ENCODE assay signal across 19 mouse cellular contexts in genomic region chr11:82929633-82929950, GRCm38 (mm10). TPM values are rescaled to one million over a fixed set of nuclear protein-coding genes. Genes with fewer than 3 reads are reported as not detected.
DNase-seq lines count a peak whose midpoint lies in the region; ATAC-seq and TF ChIP-seq lines count a peak whose summit lies in the region.
"Had no signal": no experiment of that assay in that cellular context is flagged by ENCODE, and none has a peak within 500 bp of the region (broad histone marks: within the 10 kb centered on the region; RNA-seq: fewer than 3 reads in every experiment).

No protein-coding gene starts in this region.

- no peak overlapping the region for H3K27ac ChIP-seq in forebrain, embryonic 15.5 days (replicated peaks)
- no peak overlapping the region for H3K27ac ChIP-seq in forebrain, embryonic 16.5 days (ENCODE audit: low read length)
- no peak overlapping the region for H3K27ac ChIP-seq in kidney, postnatal 0 days
- no peak overlapping the region for H3K27ac ChIP-seq in hindbrain, embryonic 16.5 days (ENCODE audit: low read depth, low read length)
- H3K27ac ChIP-seq: embryonic facial prominence, embryonic 12.5 days; limb, embryonic 13.5 days; neural tube, embryonic 13.5 days; stomach, embryonic 15.5 days had no signal

- ATAC-seq in forebrain, embryonic 15.5 days (replicated peaks) = no peak
- ATAC-seq in forebrain, embryonic 16.5 days = no peak
- ATAC-seq in kidney, postnatal 0 days (replicated peaks; ENCODE audit: low FRiP score, low read depth) = no peak
- no peak for ATAC-seq in hindbrain, embryonic 16.5 days

- H3K4me3 ChIP-seq in forebrain, embryonic 15.5 days = peak overlapping the region; percentile 51; the same call in 1 of the 2 replicates
- no peak overlapping the region for H3K4me3 ChIP-seq in forebrain, embryonic 16.5 days (replicated peaks; ENCODE audit: low read length)
- no peak overlapping the region; the same call in 1 of the 2 replicates for H3K4me3 ChIP-seq in kidney, postnatal 0 days (replicated peaks; ENCODE audit: low read depth, low read length)
- H3K4me3 ChIP-seq in hindbrain, embryonic 16.5 days (ENCODE audit: low read length) = no peak overlapping the region
- H3K4me3 ChIP-seq: megakaryocyte, embryonic 14.5 days had no signal

- TF ChIP-seq CTCF in kidney, postnatal 0 days (IDR thresholded peaks at IDR 0.05; ENCODE audit: low read depth) = no peak

- H3K4me1 ChIP-seq in forebrain, embryonic 15.5 days = peaks cover 10% of the 10 kb centered on the region
- H3K4me1 ChIP-seq in forebrain, embryonic 16.5 days (replicated peaks; ENCODE audit: control insufficient read depth, insufficient read depth, low read length) = peaks cover 17% of the 10 kb centered on the region
- no peaks in the 10 kb centered on the region; the same call in 1 of the 2 replicates for H3K4me1 ChIP-seq in kidney, postnatal 0 days (replicated peaks; ENCODE audit: insufficient read depth, low read length)
- peaks cover 6% of the 10 kb centered on the region for H3K4me1 ChIP-seq in hindbrain, embryonic 16.5 days (ENCODE audit: control insufficient read depth, insufficient read depth, low read depth, low read length)
- H3K4me1 ChIP-seq: embryonic facial prominence, embryonic 12.5 days had no signal

- WGBS in forebrain, embryonic 15.5 days = 56% methylated on average over 3 of the region's 3 CpGs
- 48% methylated on average over 3 of the region's 3 CpGs for whole genome bisulfite sequencing in forebrain, embryonic 16.5 days
- WGBS in kidney, postnatal 0 days = 58% methylated on average over 3 of the region's 3 CpGs
- 54% methylated on average over 3 of the region's 3 CpGs for WGBS in hindbrain, embryonic 16.5 days

- DNase-seq in kidney, postnatal 0 days (ENCODE audit: low spot score) = no peak
- DNase-seq in kidney, adult 18-20 months = no peak
- peak; percentile 41 for DNase-seq in naive thymus-derived CD4-positive, alpha-beta T cell, adult 2 months (ENCODE audit: low read depth)
- no peak for DNase-seq in urinary bladder, adult 2 months (ENCODE audit: low spot score)
- DNase-seq: adrenal gland, postnatal 25 days; cerebellum, postnatal 25 days; heart, postnatal 10 days; kidney, adult 11 months; lung, adult 18-20 months; thymus, postnatal 14 days had no signal

- peaks cover 37% of the 10 kb centered on the region for H3K27me3 ChIP-seq in forebrain, embryonic 15.5 days
- H3K27me3 ChIP-seq in forebrain, embryonic 16.5 days (replicated peaks; ENCODE audit: control insufficient read depth, insufficient read depth, low read length) = peaks cover 30% of the 10 kb centered on the region
- H3K27me3 ChIP-seq in kidney, postnatal 0 days (ENCODE audit: insufficient read depth, low read length) = peaks cover 12% of the 10 kb centered on the region; the same call in 1 of the 2 replicates
- H3K27me3 ChIP-seq in hindbrain, embryonic 16.5 days (replicated peaks; ENCODE audit: control insufficient read depth, insufficient read depth, low read length) = peaks cover 27% of the 10 kb centered on the region

- no peaks in the 10 kb centered on the region for H3K36me3 ChIP-seq in forebrain, embryonic 15.5 days
- H3K36me3 ChIP-seq in forebrain, embryonic 16.5 days (ENCODE audit: control insufficient read depth, insufficient read depth) = no peaks in the 10 kb centered on the region
- no peaks in the 10 kb centered on the region for H3K36me3 ChIP-seq in kidney, postnatal 0 days (ENCODE audit: insufficient read depth, low read length)
- no peaks in the 10 kb centered on the region for H3K36me3 ChIP-seq in hindbrain, embryonic 16.5 days (ENCODE audit: control insufficient read depth, insufficient read depth, low read length)
- H3K36me3 ChIP-seq: embryonic facial prominence, embryonic 12.5 days; G1E; limb, embryonic 13.5 days; neural tube, embryonic 13.5 days; stomach, embryonic 15.5 days had no signal

- H3K9ac ChIP-seq in forebrain, embryonic 15.5 days (replicated peaks) = no peak overlapping the region
- no peak overlapping the region for H3K9ac ChIP-seq in forebrain, embryonic 16.5 days (replicated peaks; ENCODE audit: low read depth, low read length)
- H3K9ac ChIP-seq in kidney, postnatal 0 days (ENCODE audit: low read depth, low read length) = no peak overlapping the region
- no peak overlapping the region for H3K9ac ChIP-seq in hindbrain, embryonic 16.5 days (ENCODE audit: low read depth, low read length)
- H3K9ac ChIP-seq: embryonic facial prominence, embryonic 12.5 days; limb, embryonic 13.5 days; stomach, embryonic 15.5 days had no signal

- peak overlapping the region; percentile 98; the same call in 1 of the 2 replicates for H3K4me2 ChIP-seq in forebrain, embryonic 15.5 days (replicated peaks)
- no peak overlapping the region for H3K4me2 ChIP-seq in forebrain, embryonic 16.5 days (ENCODE audit: low read length)
- peak overlapping the region; percentile 83; the same call in 1 of the 2 replicates for H3K4me2 ChIP-seq in kidney, postnatal 0 days (ENCODE audit: low read length)
- peak overlapping the region; percentile 98 for H3K4me2 ChIP-seq in hindbrain, embryonic 16.5 days (ENCODE audit: low read length)

- H3K9me3 ChIP-seq in forebrain, embryonic 15.5 days = no peaks in the 10 kb centered on the region
- H3K9me3 ChIP-seq in forebrain, embryonic 16.5 days (ENCODE audit: control insufficient read depth, low read length) = no peaks in the 10 kb centered on the region
- H3K9me3 ChIP-seq in kidney, postnatal 0 days (replicated peaks; ENCODE audit: low read length) = no peaks in the 10 kb centered on the region
- no peaks in the 10 kb centered on the region for H3K9me3 ChIP-seq in hindbrain, embryonic 16.5 days (ENCODE audit: control insufficient read depth, low read length)
- H3K9me3 ChIP-seq: embryonic facial prominence, embryonic 12.5 days; limb, embryonic 13.5 days; neural tube, embryonic 13.5 days; stomach, embryonic 15.5 days had no signal

RNA-seq across cellular contexts. Expression of gene Unc45b, which starts 19.2 kb away (rescaled TPM):
- 1.0 and 1.3 TPM in 2 replicates for polyA plus RNA-seq in forebrain, embryonic 15.5 days (2015; fragmentation: Nextera tagmentation; extraction: Ambion mirVana)
- 0.96 and 1.6 TPM in 2 replicates for polyA plus RNA-seq in forebrain, embryonic 16.5 days (2015; fragmentation: Nextera tagmentation; extraction: Ambion mirVana)
- 6.1 and 7.1 TPM in 2 replicates for polyA plus RNA-seq in kidney, postnatal 0 days (2015; fragmentation: Nextera tagmentation; extraction: Ambion mirVana)
- 1.4 and 3.3 TPM in 2 replicates for polyA plus RNA-seq in hindbrain, embryonic 16.5 days (2015; fragmentation: Nextera tagmentation; extraction: Ambion mirVana)
- polyA plus RNA-seq in urinary bladder, adult 2 months (2012; rRNA removed) = 4.4 and 6.7 TPM in 2 replicates

RNA-seq across cellular contexts. Expression of gene Nle1, which starts 21.4 kb away (rescaled TPM):
- polyA plus RNA-seq in forebrain, embryonic 15.5 days (2015; fragmentation: Nextera tagmentation; extraction: Ambion mirVana) = 32.0 and 37.5 TPM in 2 replicates
- polyA plus RNA-seq in forebrain, embryonic 16.5 days (2015; fragmentation: Nextera tagmentation; extraction: Ambion mirVana) = 33.3 and 39.7 TPM in 2 replicates
- 23.7 and 24.0 TPM in 2 replicates for polyA plus RNA-seq in kidney, postnatal 0 days (2015; fragmentation: Nextera tagmentation; extraction: Ambion mirVana)
- 30.3 and 31.1 TPM in 2 replicates for polyA plus RNA-seq in hindbrain, embryonic 16.5 days (2015; fragmentation: Nextera tagmentation; extraction: Ambion mirVana)
- 26.2 and 33.7 TPM in 2 replicates for polyA plus RNA-seq in urinary bladder, adult 2 months (2012; rRNA removed)

RNA-seq across cellular contexts. Expression of gene Slfn5, which starts 21.6 kb away (rescaled TPM):
- 0.85 and 1.1 TPM in 2 replicates for polyA plus RNA-seq in forebrain, embryonic 15.5 days (2015; fragmentation: Nextera tagmentation; extraction: Ambion mirVana)
- polyA plus RNA-seq in forebrain, embryonic 16.5 days (2015; fragmentation: Nextera tagmentation; extraction: Ambion mirVana) = 1.3 and 1.8 TPM in 2 replicates
- polyA plus RNA-seq in kidney, postnatal 0 days (2015; fragmentation: Nextera tagmentation; extraction: Ambion mirVana) = 19.5 and 21.1 TPM in 2 replicates
- polyA plus RNA-seq in hindbrain, embryonic 16.5 days (2015; fragmentation: Nextera tagmentation; extraction: Ambion mirVana) = 1.3 and 1.9 TPM in 2 replicates
- polyA plus RNA-seq in urinary bladder, adult 2 months (2012; rRNA removed) = 19.1 and 23.0 TPM in 2 replicates

RNA-seq across cellular contexts. Expression of gene Fndc8, which starts 37.7 kb away (rescaled TPM):
- 0.23 and 0.60 TPM in 2 replicates for polyA plus RNA-seq in forebrain, embryonic 15.5 days (2015; fragmentation: Nextera tagmentation; extraction: Ambion mirVana)
- 0.43 and 1.1 TPM in 2 replicates for polyA plus RNA-seq in forebrain, embryonic 16.5 days (2015; fragmentation: Nextera tagmentation; extraction: Ambion mirVana)
- 0.55 and 0.60 TPM in 2 replicates for polyA plus RNA-seq in kidney, postnatal 0 days (2015; fragmentation: Nextera tagmentation; extraction: Ambion mirVana)
- polyA plus RNA-seq in hindbrain, embryonic 16.5 days (2015; fragmentation: Nextera tagmentation; extraction: Ambion mirVana) = 0.51 and 0.99 TPM in 2 replicates
- polyA plus RNA-seq in urinary bladder, adult 2 months (2012; rRNA removed) = 0.04 and 0.06 TPM in 2 replicates
- polyA plus RNA-seq: G1E had no signal

RNA-seq across cellular contexts. Expression of gene Rad51d, which starts 39.2 kb away (rescaled TPM):
- polyA plus RNA-seq in forebrain, embryonic 15.5 days (2015; fragmentation: Nextera tagmentation; extraction: Ambion mirVana) = 13.5 and 14.2 TPM in 2 replicates
- polyA plus RNA-seq in forebrain, embryonic 16.5 days (2015; fragmentation: Nextera tagmentation; extraction: Ambion mirVana) = 13.5 and 15.2 TPM in 2 replicates
- polyA plus RNA-seq in kidney, postnatal 0 days (2015; fragmentation: Nextera tagmentation; extraction: Ambion mirVana) = 10.6 and 11.7 TPM in 2 replicates
- polyA plus RNA-seq in hindbrain, embryonic 16.5 days (2015; fragmentation: Nextera tagmentation; extraction: Ambion mirVana) = 11.9 and 12.9 TPM in 2 replicates
- polyA plus RNA-seq in urinary bladder, adult 2 months (2012; rRNA removed) = 18.0 and 18.6 TPM in 2 replicates
